Mouse (Mus musculus) embryo, embryonic 10.5 days (tissue): ENCODE measurements at regions not wholly inside any gene's neighbourhood (a gene's known extent, or its start where the extent isn't known, plus 50 kb on each side); places are given as distances from the start of the nearest gene placed in this dataset.
"Not testable (repeated sequence)": the region's sequence is repeated elsewhere in the genome, so short reads cannot be mapped to it uniquely, and the experiment has no call there.

Experiments used
- DNase-seq: peaks from one replicate; pipeline ENCODE4 v3.0.0-alpha.2; 2015; ENCODE audit warnings: low spot score

DNA sequence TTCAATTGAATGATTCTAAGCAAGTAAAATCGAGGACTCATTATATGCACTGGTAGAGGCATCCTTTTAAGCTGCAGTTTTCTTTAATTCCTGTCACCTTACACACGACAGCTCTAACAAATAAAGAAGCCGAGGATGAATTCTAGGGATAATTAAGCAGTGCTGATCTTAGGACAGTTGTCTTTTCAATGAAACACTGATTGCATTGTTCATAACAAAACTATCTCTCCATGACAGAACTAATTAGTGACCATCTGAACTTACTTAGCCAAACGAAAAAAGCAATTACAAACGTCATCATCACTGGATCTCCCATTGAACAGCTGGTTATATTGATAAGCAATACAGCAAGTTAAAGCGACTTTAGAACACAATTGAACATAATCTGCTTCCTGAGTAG lies 1579.7 kb upstream of the G6pd2 start:
- peak; percentile 3 for DNase-seq

DNA sequence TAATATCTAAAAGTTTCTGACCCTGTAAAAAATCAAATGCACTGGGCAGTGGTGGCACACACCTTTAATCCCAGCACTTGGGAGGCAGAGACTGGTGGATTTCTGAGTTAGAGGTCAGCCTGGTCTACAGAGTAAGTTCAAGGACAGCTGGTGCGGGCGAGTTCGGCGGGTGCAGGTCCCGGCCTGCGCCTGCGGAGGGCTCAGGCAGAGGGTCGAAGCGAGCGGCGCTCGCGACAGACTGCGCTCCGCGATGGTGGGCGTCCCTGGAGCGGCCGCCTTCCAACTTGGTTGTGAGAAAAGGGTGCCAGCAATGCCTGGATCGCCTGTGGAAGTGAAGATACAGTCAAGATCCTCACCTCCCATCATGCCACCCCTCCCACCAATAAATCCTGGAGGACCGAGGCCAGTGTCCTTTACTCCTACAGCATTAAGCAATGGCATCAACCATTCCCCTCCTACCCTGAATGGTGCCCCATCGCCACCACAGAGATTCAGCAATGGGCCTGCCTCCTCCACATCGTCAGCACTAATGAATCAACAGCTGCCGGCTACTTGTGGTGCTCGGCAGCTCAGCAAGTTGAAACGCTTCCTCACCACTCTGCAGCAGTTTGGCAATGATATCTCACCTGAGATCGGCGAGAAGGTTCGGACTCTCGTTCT lies 1577.3 kb upstream of the G6pd2 start:
- DNase-seq, result not testable (repeated sequence)

DNA sequence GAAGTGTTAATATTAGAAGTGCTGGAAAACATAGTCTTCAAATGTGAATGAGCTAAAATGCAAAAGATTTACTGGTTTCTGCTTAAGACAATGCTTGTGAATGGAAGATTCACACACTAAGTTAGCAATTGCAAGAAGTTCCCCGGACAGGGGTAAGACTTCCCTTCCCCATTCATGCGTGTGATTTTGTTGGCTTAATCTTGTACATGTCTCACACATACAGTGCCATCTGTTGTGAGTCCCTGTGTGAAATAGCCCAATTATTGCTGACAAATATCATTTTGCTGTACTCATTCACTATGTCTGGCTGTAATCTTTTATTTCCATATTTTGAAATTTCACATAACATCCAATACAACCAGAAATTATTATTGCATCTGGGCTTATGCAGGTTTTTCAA lies 1564.4 kb upstream of the G6pd2 start:
- DNase-seq, result no peak

DNA sequence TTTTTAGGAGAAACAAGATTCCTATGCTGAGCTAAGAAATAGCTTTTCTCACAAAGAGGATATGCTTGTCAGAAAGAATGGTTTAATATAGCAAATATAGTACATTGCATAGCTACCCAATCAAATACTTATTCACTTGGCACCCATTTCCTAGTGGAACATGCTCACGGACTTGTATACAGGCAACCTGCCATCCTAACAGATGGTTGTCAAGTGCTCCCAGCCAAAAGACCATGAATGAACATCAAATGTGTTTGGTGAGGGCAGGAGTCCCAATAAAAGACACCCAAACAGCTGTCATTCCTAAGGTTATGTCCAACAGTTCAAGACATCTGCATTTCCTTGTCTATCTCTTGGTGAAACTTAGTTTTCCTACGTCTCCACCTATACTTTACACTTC lies 1531.9 kb upstream of the G6pd2 start:
- DNase-seq, result no peak
